Mouse (Mus musculus): ENCODE data around the gene Prl3c1. TPM values are rescaled to one million over a fixed set of nuclear protein-coding genes. Genes with fewer than 3 reads are reported as not detected.

Gene Prl3c1
- not detected for polyA plus RNA-seq (2014; fragmentation: Illumina TruSeq; extraction: RNeasy Lipid Tissue Mini Kit (QIAGEN cat#74804); ENCODE audit: low read depth, low replicate concordance)

GRCm38 (mm10) chr13:27196359-27196758 lies at the start of gene Prl3c1:
Gene Prl3c1 (plus strand): TSS chr13:27196659.

GRCm38 (mm10) chr13:27156490-27156889 lies 40.0 kb upstream of the Prl3c1 start, which contains the start of gene Prl3d3:
Gene Prl3d3 (plus strand): TSS chr13:27156790.

DNA sequence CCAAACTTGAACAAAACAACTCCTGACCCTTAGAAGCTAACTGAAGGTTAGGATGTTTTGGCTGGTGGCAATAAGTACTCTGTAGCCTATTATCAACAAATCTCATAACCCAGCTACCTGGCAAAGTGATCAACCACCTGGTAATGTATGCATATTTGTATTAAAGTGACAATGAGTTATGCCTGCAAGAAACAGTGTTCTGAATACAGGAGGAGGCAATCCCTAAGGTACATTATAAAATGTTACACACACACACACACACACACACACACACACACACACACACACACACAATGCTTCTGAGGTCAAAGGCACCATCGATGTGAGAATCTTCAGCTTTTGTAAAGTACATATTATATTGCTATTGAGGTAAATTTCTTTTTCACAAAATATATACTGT lies 45.1 kb downstream of the Prl3c1 start, which contains the start of gene Prl3b1:
Gene Prl3b1, plus strand, starts transcription at position 301 of the 400 bp plus-strand sequence.

Other genes starting within 250 kb of the Prl3c1 start
- not detected for gene Prl, start 139.1 kb upstream of the Prl3c1 start, polyA plus RNA-seq (2014; fragmentation: Illumina TruSeq; extraction: RNeasy Lipid Tissue Mini Kit (QIAGEN cat#74804); ENCODE audit: low read depth, low replicate concordance)
- not detected for gene Prl3d1, start 102.5 kb upstream of the Prl3c1 start, polyA plus RNA-seq (2014; fragmentation: Illumina TruSeq; extraction: RNeasy Lipid Tissue Mini Kit (QIAGEN cat#74804); ENCODE audit: low read depth, low replicate concordance)
- gene Prl3d2, start 75.0 kb upstream of the Prl3c1 start, polyA plus RNA-seq (2014; fragmentation: Illumina TruSeq; extraction: RNeasy Lipid Tissue Mini Kit (QIAGEN cat#74804); ENCODE audit: low read depth, low replicate concordance), result not detected
- gene Prl3d3, start 39.9 kb upstream of the Prl3c1 start, polyA plus RNA-seq (2014; fragmentation: Illumina TruSeq; extraction: RNeasy Lipid Tissue Mini Kit (QIAGEN cat#74804); ENCODE audit: low read depth, low replicate concordance), result not detected
- not detected for gene Prl3b1, start 45.2 kb downstream of the Prl3c1 start, polyA plus RNA-seq (2014; fragmentation: Illumina TruSeq; extraction: RNeasy Lipid Tissue Mini Kit (QIAGEN cat#74804); ENCODE audit: low read depth, low replicate concordance)
- not detected for gene Prl3a1, start 62.8 kb downstream of the Prl3c1 start, polyA plus RNA-seq (2014; fragmentation: Illumina TruSeq; extraction: RNeasy Lipid Tissue Mini Kit (QIAGEN cat#74804); ENCODE audit: low read depth, low replicate concordance)
- gene Prl6a1, start 116.0 kb downstream of the Prl3c1 start, polyA plus RNA-seq (2014; fragmentation: Illumina TruSeq; extraction: RNeasy Lipid Tissue Mini Kit (QIAGEN cat#74804); ENCODE audit: low read depth, low replicate concordance), result not detected
- not detected for gene Prl8a2, start 149.0 kb downstream of the Prl3c1 start, polyA plus RNA-seq (2014; fragmentation: Illumina TruSeq; extraction: RNeasy Lipid Tissue Mini Kit (QIAGEN cat#74804); ENCODE audit: low read depth, low replicate concordance)
- gene Prl2b1, start 194.2 kb downstream of the Prl3c1 start, polyA plus RNA-seq (2014; fragmentation: Illumina TruSeq; extraction: RNeasy Lipid Tissue Mini Kit (QIAGEN cat#74804); ENCODE audit: low read depth, low replicate concordance), result not detected
- not detected for gene Prl8a6, start 242.0 kb downstream of the Prl3c1 start, polyA plus RNA-seq (2014; fragmentation: Illumina TruSeq; extraction: RNeasy Lipid Tissue Mini Kit (QIAGEN cat#74804); ENCODE audit: low read depth, low replicate concordance)